Mouse (Mus musculus) v-Abl transformed pro-B cells (cell line): ENCODE measurements around the gene Pqlc2.

Experiments
- in situ Hi-C, 2 experiments: fragments of 400-800 bp; cut with MboI; formaldehyde crosslinking; loops; one replicate each; pipeline ENCODE4 v1.15.1; 2025; ENCODE audit not compliant: unreplicated experiment in 2 of 2

The Pqlc2 gene

GRCm38 (mm10) chr4:139309651-139310050, 857 bp downstream of the Pqlc2 start:
- in situ Hi-C loops: no loop called here

- in situ Hi-C loops: no loop called here
Observed at GRCm38 (mm10) chr4:139307916-139308315, 2.6 kb downstream of the Pqlc2 start.

DNA sequence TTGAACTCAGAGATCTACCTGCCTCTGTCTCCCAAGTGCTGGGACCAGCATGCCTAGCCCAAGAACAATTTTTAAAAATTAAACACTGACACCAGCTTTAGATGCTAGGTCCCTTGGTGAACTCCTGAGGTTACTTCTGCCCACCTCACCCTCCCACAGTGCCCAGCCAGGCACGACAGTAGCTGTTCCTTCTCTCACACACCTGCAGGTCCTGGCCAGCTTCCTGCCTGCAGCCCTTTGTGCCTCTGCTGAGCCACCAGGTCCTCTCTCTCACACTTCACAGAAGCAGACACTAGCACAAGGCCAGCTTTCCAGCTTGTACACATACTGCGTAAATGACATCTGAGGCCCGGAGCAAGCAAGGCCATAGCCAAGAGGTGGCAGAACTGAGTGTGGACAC, 5.0 kb downstream of the Pqlc2 start:
- in situ Hi-C loops: no loop called here

DNA sequence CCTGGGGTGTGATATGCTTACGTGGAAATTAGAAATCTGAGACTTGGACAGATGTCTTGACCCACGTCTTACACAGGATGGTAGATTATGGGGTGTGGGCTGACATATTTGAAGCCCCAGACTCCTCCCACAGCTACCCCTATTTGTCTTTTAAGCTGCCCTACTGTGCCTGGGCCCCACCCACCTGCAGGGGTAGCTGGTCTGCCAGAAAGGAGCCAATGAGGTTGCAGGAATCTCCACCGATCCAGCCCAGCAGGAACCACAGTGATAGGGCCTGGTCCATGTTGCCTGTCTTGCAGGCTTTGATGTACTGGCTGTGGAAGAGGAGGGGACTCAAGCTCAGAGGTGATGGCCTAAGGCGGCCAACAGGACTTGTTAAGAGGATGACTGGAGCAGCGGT, 8.3 kb downstream of the Pqlc2 start:
- in situ Hi-C loops: no loop called here

GRCm38 (mm10) chr4:139301780-139302179, 8.7 kb downstream of the Pqlc2 start:
- in situ Hi-C loops: no loop called here

GRCm38 (mm10) chr4:139298671-139299366, 11.7 kb downstream of the Pqlc2 start:
- in situ Hi-C loops: loop anchor here in 1 of 2 experiments (25.0 kb wide), 1 partner anchor 362 kb away; no protein-coding TSS in a partner anchor

DNA sequence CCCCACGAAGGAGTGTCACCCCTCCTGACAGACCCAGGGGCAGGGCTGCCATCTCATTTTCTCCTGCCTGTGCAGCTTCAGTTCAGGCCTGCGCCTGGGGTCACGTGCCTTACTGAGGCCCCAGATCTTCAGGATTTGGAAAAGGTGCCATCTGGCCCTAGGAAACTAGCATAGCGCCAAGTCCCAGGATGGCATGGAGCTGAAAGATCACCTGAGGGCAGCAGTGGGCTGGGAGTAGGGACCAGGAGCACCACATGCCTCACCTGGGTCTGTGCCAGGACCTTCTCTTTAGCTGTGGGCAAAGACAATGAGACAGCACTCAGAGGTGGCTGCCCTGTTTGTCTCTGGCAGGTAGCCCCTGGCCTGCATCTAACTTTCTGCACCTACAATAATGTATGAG, 12.9 kb downstream of the Pqlc2 start:
- in situ Hi-C loops: loop anchor here in 1 of 2 experiments (25.0 kb wide), 1 partner anchor 360 kb away; no protein-coding TSS in a partner anchor

GRCm38 (mm10) chr4:139292038-139292437, 18.5 kb downstream of the Pqlc2 start:
- in situ Hi-C loops: loop anchor here in 1 of 2 experiments (5.0 to 25.0 kb wide), 2 partner anchors 40 to 355 kb away; no protein-coding TSS in a partner anchor

GRCm38 (mm10) chr4:139291099-139291498, 19.4 kb downstream of the Pqlc2 start:
- in situ Hi-C loops: loop anchor here in 1 of 2 experiments (5.0 to 25.0 kb wide), 2 partner anchors 41 to 354 kb away; no protein-coding TSS in a partner anchor

GRCm38 (mm10) chr4:139289017-139289416, 21.5 kb downstream of the Pqlc2 start:
- in situ Hi-C loops: loop anchor here (5.0 to 25.0 kb wide), 4 partner anchors 43 to 352 kb away; no protein-coding TSS in a partner anchor

GRCm38 (mm10) chr4:139287122-139287863, 23.2 kb downstream of the Pqlc2 start:
- in situ Hi-C loops: loop anchor here (5.0 to 25.0 kb wide), 4 partner anchors 45 to 350 kb away; no protein-coding TSS in a partner anchor

DNA sequence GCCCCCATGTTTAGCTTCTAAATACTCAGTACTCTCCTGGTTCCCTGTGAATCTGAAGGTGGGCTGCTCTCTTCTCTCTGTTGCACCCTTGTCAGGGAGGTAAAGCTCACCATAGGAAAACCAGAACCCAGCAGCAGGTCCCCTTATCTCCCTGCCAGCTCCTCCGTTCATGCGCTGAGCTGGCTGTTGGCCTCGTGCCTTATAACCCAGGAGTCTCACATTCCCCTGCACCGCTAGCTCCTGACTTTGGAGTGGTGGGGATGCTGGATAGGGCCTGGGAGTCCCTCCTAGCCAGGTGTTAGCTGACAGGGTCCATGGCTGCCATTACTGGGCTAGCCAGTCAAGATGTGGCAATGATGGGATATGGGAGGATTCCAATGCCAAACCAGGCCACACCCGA, 24.3 kb downstream of the Pqlc2 start:
- in situ Hi-C loops: loop anchor here (5.0 to 25.0 kb wide), 4 partner anchors 46 to 349 kb away; no protein-coding TSS in a partner anchor

DNA sequence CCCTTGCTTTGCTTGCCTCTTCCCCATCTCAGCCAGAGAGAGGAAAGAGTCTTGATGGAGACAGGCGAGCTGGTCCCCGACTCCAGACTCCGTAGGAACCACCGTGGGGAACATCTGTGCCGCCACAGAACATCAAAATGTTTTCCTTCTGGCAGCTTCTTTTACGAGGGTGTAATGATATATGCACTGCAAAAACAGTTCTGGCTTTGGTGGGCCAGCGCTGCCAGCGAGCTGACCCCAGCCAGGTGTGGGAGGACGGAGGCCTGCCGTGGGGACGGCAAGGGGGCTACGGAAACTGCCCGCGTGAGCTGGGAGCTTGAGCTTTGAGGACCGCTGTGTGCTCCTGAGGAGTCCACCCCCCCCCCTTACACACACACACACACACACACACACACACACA, 25.6 kb downstream of the Pqlc2 start:
- in situ Hi-C loops: loop anchor here (5.0 to 25.0 kb wide), 4 partner anchors 47 to 348 kb away; no protein-coding TSS in a partner anchor

GRCm38 (mm10) chr4:139282955-139283417, 27.5 kb downstream of the Pqlc2 start:
- in situ Hi-C loops: loop anchor here (10.0 to 25.0 kb wide), 2 partner anchors 108 to 346 kb away; no protein-coding TSS in a partner anchor

- in situ Hi-C loops: loop anchor here (10.0 to 25.0 kb wide), 2 partner anchors 107 to 345 kb away; no protein-coding TSS in a partner anchor
Observed at GRCm38 (mm10) chr4:139281791-139282345, 28.6 kb downstream of the Pqlc2 start.

GRCm38 (mm10) chr4:139280530-139280929, 30.0 kb downstream of the Pqlc2 start:
- in situ Hi-C loops: loop anchor here (10.0 to 25.0 kb wide), 2 partner anchors 106 to 343 kb away; no protein-coding TSS in a partner anchor

- in situ Hi-C loops: loop anchor here in 1 of 2 experiments (25.0 kb wide), 1 partner anchor 339 kb away; no protein-coding TSS in a partner anchor
Observed at GRCm38 (mm10) chr4:139276411-139276810, 34.1 kb downstream of the Pqlc2 start.

- in situ Hi-C loops: no loop called here
Observed at GRCm38 (mm10) chr4:139274573-139274972, 35.9 kb downstream of the Pqlc2 start.

GRCm38 (mm10) chr4:139272951-139273680, 37.4 kb downstream of the Pqlc2 start:
- in situ Hi-C loops: no loop called here

GRCm38 (mm10) chr4:139271562-139271961, 38.9 kb downstream of the Pqlc2 start:
- in situ Hi-C loops: no loop called here
